Mouse (Mus musculus) G1E (cell line): ENCODE measurements around the gene Avil.

Experiments used
- CTCF ChIP-seq: IDR thresholded peaks from 2 replicates; pipeline ENCODE4 v1.5.1; 2012; ENCODE audit warnings: low read depth, low read length, inconsistent platforms, mixed read lengths
- GATA1 ChIP-seq: IDR thresholded peaks from 2 replicates; pipeline ENCODE4 v1.6.1; 2012; ENCODE audit warnings: borderline replicate concordance, low read length, inconsistent platforms, mixed read lengths

DNA sequence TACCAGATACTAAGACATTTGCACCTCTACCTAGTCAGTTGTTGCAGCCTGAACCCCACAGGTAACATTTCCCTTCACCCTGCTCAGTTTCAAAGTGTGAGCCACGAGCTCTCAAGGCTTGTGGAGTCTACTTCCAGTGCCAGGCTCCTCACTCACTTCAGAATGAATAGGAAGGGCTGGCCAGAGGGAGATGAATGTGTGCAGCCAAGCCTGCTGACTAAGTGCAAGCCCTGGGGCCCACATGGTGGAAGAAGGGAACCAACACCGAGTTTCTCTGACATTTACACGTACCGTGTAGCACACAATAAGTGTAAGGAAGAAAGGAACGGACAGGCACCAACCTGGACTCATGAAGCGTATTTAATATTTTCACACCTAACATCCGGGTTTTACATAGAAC lies 3.3 kb downstream of the Avil start:
- TF ChIP-seq CTCF (no peak), GATA1 (no peak)
